Mouse (Mus musculus): ENCODE data around the gene Slc22a15.

GRCm38 (mm10) chr3:101828595-101828994, 95.7 kb downstream of the Slc22a15 start:
- TF ChIP-seq POLR2A (IDR thresholded peaks at IDR 0.05; ENCODE audit: insufficient read depth, low read length) = no peak
- no peak for TF ChIP-seq CTCF (IDR thresholded peaks at IDR 0.05; ENCODE audit: low read depth, low read length)
- TF ChIP-seq EP300 (IDR thresholded peaks at IDR 0.05; ENCODE audit: insufficient read depth, low read depth, low read length) = no peak
